Mouse (Mus musculus) neural tube, embryonic 11.5 days (tissue): ENCODE measurements around the gene Sp7. TPM values are rescaled to one million over a fixed set of nuclear protein-coding genes. Genes with fewer than 3 reads are reported as not detected.

Experiments used
- ATAC-seq: fragments of 200-750 bp; cut with Nextera tagmentation; 2 replicates; pipeline ENCODE4 v1.8.0; 2017; ENCODE audit warnings: moderate number of reproducible peaks, mild to moderate bottlenecking, moderate TSS enrichment, moderate library complexity; ENCODE audit not compliant: insufficient read depth, low FRiP score, low TSS enrichment
- DNase-seq: peaks from one replicate; pipeline ENCODE4 v3.0.0-alpha.2; 2015; ENCODE audit warnings: low spot score
- H3K27ac ChIP-seq: fragments of 300-500 bp; sonication (generic); 2 replicates; pipeline ENCODE4 v1.5.1; 2014; ENCODE audit warnings: low read depth, mild to moderate bottlenecking, low read length
- H3K27me3 ChIP-seq: fragments of 300-500 bp; sonication (generic); 2 replicates; pipeline ENCODE4 v1.6.1; 2014; ENCODE audit warnings: mild to moderate bottlenecking, low read length, mixed read lengths; ENCODE audit not compliant: control insufficient read depth, insufficient read depth
- H3K36me3 ChIP-seq: fragments of 300-500 bp; sonication (generic); 2 replicates; pipeline ENCODE4 v1.6.1; 2014; ENCODE audit warnings: mild to moderate bottlenecking, low read length, moderate library complexity, mixed read lengths; ENCODE audit not compliant: control insufficient read depth, insufficient read depth
- H3K4me1 ChIP-seq: fragments of 300-500 bp; sonication (generic); 2 replicates; pipeline ENCODE4 v1.6.1; 2014; ENCODE audit warnings: low read length, mixed read lengths; ENCODE audit not compliant: control insufficient read depth, insufficient read depth
- H3K4me2 ChIP-seq: fragments of 300-500 bp; sonication (generic); 2 replicates; pipeline ENCODE4 v1.6.1; 2014; ENCODE audit warnings: low read depth, mild to moderate bottlenecking, moderate library complexity
- H3K4me3 ChIP-seq: fragments of 300-500 bp; sonication (generic); 2 replicates; pipeline ENCODE4 v1.5.1; 2014; ENCODE audit warnings: low read depth, low read length
- H3K9ac ChIP-seq: fragments of 300-500 bp; sonication (generic); 2 replicates; pipeline ENCODE4 v1.6.1; 2014; ENCODE audit warnings: mild to moderate bottlenecking, low read length
- H3K9me3 ChIP-seq: fragments of 300-500 bp; sonication (generic); 2 replicates; pipeline ENCODE4 v1.6.1; 2016; ENCODE audit warnings: low read length; ENCODE audit not compliant: control insufficient read depth
- WGBS: fragments of 180-500 bp; shearing (Covaris S2); extraction: QIAGEN DNeasy Blood & Tissue Kit; methylation state at CpG from one replicate; pipeline ENCODE4 v1.1.7; 2014; 5-methylcytosine and 5-hydroxymethylcytosine counted together
- polyA plus RNA-seq: library from polyadenylated mRNA; unstranded; fragments of >200 nt; fragmentation: Nextera tagmentation; extraction: Ambion mirVana; gene quantifications from 2 replicates; pipeline ENCODE4 v1.2.1, GENCODE M21; 2014

Gene Sp7
- polyA plus RNA-seq = 0.70 and 0.96 TPM in 2 replicates

DNA sequence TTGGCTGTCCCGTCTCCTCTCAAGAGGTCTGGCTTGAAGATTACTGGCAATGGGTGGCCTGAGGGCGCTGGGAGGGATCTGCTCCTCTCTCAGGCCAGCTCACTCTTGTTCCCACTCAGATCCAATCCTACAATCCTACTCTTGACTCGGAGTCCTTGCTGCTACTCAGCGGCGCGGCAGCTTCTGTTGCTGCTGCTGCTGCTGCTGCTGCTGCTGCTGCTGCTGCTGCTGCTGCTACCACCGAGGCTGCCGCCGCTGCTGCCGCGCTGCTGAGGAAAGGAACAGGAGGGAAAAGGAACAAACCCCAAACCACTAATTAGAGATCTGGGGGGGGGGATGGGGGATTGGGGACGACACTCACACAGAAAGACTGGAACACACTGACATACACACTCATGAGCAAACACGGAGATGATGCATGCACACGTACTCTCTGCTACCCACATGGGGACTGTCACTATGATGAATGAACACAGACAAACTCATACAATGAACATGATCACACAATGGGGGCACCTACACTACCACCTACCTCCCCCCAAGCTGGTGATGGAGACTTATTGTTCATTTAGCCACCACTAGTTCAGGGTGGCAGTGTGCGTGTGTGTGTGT lies at the start of gene Sp7:
Gene Sp7 (minus strand): TSS at position 450 of the 612 bp plus-strand sequence.
- ATAC-seq (no peak), DNase-seq (peak; percentile 52)
- WGBS = 7% methylated on average over 15 of the region's 15 CpGs
- H3K27ac ChIP-seq = no peak within 1 kb of the TSS
- H3K9ac ChIP-seq = peak within 1 kb of the TSS; percentile 11
- H3K4me1 ChIP-seq = peaks cover 6% of the 10 kb centered on the region; the same call in 1 of the 2 replicates
- H3K4me2 ChIP-seq = peak within 1 kb of the TSS; percentile 37
- H3K27me3 ChIP-seq = 0 out of 2 replicates have a peak, but pooled peaks cover 3% of the 10 kb centered on the region
- H3K4me3 ChIP-seq = no peak within 1 kb of the TSS; the same call in 1 of the 2 replicates
- no peaks in the 10 kb centered on the region for H3K36me3 ChIP-seq
- H3K9me3 ChIP-seq = no peaks in the 10 kb centered on the region

DNA sequence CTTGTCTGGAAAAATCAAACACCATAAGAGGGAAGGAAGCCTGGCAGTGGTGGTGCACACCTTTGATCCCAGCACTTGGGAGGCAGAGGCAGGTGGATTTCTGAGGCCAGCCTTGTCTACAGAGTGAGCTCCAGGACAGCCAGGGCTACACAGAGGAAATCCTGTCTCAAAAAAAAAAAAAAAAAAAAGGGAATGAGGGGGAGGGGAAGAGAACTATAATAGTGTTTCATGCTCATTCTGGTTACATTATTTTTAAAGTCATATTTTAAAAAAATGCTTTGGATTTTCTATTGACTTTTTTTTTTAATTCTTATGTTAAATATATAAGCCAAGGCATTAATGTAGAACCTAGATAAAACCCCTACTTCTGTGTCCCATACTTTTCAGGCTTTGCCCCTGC lies 46.7 kb upstream of the Sp7 start:
- DNase-seq = no peak
- Histone ChIP-seq H3K4me1 (peaks cover 6% of the 10 kb centered on the region), H3K27me3 (no peaks in the 10 kb centered on the region), H3K4me3 (no peak overlapping the region), H3K4me2 (no peak overlapping the region), H3K27ac (no peak overlapping the region), H3K36me3 (peaks cover 26% of the 10 kb centered on the region), H3K9me3 (no peaks in the 10 kb centered on the region), H3K9ac (no peak overlapping the region)
- ATAC-seq = no peak

DNA sequence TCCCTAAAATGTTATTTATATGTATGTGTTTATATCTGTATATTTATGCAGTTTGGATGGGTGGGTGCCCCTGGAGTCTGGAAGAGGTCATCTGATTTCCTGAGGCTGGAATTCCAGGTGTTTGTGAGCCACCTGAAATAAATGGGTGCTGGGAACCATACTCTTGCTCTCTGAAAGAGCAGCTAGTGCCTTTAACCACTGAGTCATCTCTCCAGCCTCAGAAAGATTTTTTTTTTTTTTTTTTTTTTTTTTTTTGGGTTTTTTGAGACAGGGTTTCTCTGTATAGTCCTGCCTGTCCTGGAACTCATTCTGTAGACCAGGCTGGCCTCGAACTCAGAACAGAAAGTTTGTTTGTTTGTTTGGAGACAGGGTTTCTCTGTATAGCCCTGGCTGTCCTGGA lies 44.1 kb upstream of the Sp7 start:
- Histone ChIP-seq H3K27ac (no peak overlapping the region), H3K27me3 (no peaks in the 10 kb centered on the region), H3K4me2 (no peak overlapping the region; the same call in 1 of the 2 replicates), H3K9me3 (no peaks in the 10 kb centered on the region), H3K36me3 (peaks cover 34% of the 10 kb centered on the region), H3K4me3 (no peak overlapping the region), H3K9ac (no peak overlapping the region), H3K4me1 (peaks cover 9% of the 10 kb centered on the region)
- WGBS = 90% methylated on average over 1 of the region's 1 CpGs
- ATAC-seq (no peak), DNase-seq (no peak)

DNA sequence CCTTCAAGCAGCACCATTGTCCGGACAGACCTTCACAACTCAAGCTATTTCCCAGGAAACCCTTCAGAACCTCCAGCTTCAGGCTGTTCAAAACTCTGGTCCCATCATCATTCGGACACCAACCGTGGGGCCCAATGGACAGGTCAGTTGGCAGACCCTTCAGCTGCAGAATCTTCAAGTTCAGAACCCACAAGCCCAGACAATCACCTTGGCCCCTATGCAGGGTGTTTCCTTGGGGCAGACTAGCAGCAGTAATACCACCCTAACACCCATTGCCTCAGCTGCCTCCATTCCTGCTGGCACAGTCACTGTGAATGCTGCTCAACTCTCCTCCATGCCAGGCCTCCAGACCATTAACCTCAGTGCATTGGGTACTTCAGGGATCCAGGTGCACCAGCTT lies 42.3 kb upstream of the Sp7 start:
- Histone ChIP-seq H3K36me3 (peaks cover 33% of the 10 kb centered on the region), H3K4me1 (peaks cover 9% of the 10 kb centered on the region), H3K27ac (no peak overlapping the region), H3K9me3 (no peaks in the 10 kb centered on the region), H3K4me2 (no peak overlapping the region), H3K9ac (no peak overlapping the region), H3K27me3 (no peaks in the 10 kb centered on the region), H3K4me3 (no peak overlapping the region)
- DNase-seq (no peak), ATAC-seq (no peak)
- WGBS = 100% methylated on average over 3 of the region's 3 CpGs

DNA sequence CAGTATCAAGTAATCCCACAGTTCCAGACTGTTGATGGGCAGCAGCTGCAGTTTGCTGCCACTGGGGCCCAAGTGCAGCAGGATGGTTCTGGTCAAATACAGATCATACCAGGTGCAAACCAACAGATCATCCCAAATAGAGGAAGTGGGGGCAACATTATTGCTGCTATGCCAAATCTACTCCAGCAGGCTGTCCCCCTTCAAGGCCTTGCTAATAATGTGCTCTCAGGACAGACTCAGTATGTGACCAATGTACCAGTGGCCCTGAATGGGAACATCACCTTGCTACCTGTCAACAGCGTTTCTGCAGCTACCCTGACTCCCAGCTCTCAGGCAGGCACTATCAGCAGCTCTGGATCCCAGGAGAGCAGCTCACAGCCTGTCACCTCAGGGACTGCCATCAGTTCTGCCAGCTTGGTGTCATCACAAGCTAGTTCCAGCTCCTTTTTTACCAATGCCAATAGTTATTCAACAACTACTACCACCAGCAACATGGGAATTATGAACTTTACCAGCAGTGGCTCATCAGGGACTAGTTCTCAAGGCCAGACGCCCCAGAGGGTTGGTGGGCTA lies 41.7 kb upstream of the Sp7 start:
- H3K27me3 ChIP-seq = no peaks in the 10 kb centered on the region
- H3K27ac ChIP-seq = no peak overlapping the region
- H3K4me2 ChIP-seq = no peak overlapping the region
- peaks cover 32% of the 10 kb centered on the region for H3K36me3 ChIP-seq
- ATAC-seq = no peak
- 100% methylated on average over 2 of the region's 2 CpGs for WGBS
- no peak for DNase-seq
- no peaks in the 10 kb centered on the region for H3K9me3 ChIP-seq
- H3K9ac ChIP-seq = no peak overlapping the region
- H3K4me3 ChIP-seq = no peak overlapping the region
- peaks cover 9% of the 10 kb centered on the region for H3K4me1 ChIP-seq

DNA sequence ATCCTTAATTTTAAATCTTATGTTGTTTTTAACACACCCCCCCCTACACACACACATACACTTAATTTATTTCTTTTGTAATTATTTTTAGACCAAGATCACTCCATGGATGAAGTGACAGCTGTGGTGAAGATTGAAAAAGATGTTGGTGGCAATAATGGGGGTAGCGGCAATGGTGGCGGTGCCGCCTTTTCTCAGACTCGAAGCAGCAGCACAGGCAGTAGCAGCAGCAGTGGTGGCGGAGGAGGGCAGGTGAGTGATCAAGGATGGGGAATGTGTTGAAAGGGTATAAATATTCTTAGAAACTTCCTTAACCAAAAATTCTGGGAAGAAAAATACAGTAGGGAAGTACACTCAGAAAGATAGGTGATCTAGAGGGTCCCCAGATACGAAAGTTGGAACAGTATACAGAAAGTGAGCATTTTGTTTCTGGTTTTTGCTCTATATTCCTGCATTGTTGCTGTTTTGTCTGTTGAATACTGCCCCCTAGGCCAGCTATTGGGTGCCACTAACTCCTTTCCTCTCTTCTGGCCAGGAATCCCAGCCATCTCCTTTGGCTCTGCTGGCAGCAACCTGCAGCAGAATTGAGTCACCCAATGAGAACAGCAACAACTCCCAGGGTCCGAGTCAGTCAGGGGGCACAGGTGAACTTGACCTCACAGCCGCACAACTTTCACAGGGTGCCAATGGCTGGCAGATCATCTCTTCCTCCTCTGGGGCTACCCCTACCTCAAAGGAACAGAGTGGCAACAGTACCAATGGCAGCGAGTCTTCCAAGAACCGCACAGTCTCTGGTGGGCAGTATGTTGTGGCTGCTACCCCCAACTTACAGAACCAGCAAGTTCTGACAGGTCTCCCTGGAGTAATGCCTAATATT lies 40.9 kb upstream of the Sp7 start:
- Histone ChIP-seq H3K9ac (no peak overlapping the region), H3K27me3 (no peaks in the 10 kb centered on the region), H3K4me3 (no peak overlapping the region), H3K36me3 (peaks cover 32% of the 10 kb centered on the region), H3K9me3 (no peaks in the 10 kb centered on the region), H3K27ac (no peak overlapping the region), H3K4me1 (peaks cover 9% of the 10 kb centered on the region), H3K4me2 (no peak overlapping the region; the same call in 1 of the 2 replicates)
- DNase-seq (no peak), ATAC-seq (no peak)
- 97% methylated on average over 10 of the region's 10 CpGs for whole genome bisulfite sequencing

DNA sequence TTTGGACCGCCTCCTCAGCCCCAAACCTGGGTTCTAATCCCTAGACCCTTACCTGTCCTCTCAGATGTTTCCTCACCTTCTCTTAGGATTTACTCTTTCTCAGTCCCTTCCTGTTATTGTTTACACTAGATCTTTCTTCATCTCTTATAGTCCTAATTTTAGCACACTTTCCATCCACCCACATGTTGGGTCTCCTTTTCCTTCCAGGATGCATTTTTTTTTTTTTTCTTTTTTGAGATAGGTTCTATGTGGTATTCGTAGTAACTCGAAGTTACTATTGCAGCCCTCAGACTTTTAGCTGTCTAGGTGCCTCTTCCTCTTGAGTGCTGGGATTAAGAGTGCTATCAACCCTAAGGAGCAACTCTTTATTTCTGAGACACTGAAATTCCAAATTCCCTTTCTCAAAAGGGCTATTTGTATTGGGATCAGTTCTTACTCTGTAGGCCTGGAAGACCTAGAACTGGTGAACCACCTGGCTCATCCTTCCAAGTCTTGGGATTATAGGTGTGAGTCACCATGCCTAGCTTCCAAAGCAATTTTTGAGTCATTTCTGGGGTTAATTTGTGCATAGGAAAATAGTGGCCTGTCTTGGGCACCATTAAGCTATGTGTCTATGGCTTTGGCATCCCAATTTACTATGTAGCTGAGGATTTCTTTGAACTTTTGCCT lies 40.1 kb upstream of the Sp7 start:
- Histone ChIP-seq H3K9me3 (no peaks in the 10 kb centered on the region), H3K36me3 (peaks cover 29% of the 10 kb centered on the region), H3K4me1 (peaks cover 9% of the 10 kb centered on the region), H3K9ac (peak overlapping the region; percentile 92), H3K27ac (peak overlapping the region; percentile 91), H3K4me3 (peak overlapping the region; percentile 94), H3K27me3 (no peaks in the 10 kb centered on the region), H3K4me2 (peak overlapping the region; percentile 53)
- WGBS = 33% methylated on average over 3 of the region's 3 CpGs
- no peak for ATAC-seq
- DNase-seq = no peak

DNA sequence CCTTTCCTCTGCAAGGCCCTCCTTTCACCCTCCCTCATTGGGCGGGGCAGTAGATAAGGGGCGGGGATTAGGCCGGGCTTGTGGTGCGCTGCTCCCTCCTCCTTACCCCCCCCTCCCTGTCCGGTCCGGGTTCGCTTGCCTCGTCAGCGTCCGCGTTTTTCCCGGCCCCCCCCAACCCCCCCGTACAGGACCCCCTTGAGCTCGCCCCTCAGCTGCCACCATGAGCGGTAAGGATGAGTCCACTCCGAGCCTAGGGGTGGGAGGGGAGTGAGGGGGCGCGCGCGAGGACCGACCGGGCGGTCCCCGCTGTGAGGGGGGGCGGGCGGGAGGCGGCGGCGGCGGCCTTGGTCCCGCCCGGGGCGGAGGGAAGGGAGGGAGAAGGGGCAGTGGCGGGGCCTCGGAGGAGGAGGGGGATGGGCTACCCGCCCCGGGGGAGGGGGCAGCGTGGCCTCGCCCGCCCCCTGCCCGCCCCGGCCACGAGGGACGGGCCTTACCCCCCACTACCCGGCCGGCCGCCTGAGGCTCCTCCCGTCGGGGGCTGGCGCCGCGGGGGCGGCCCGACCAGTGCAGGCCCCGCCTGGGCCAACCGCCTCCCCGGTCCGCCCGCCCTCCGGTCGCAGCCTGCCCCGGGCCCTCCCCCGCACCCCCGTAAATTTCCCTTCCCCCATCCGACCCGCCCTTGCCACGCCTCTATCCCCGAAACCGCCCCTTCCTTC lies 39.4 kb upstream of the Sp7 start:
- peaks cover 9% of the 10 kb centered on the region for H3K4me1 ChIP-seq
- peak overlapping the region; percentile 92 for H3K9ac ChIP-seq
- H3K4me2 ChIP-seq = peak overlapping the region; percentile 53
- ATAC-seq (no peak), DNase-seq (peak; percentile 67)
- WGBS = 1% methylated on average over 32 of the region's 69 CpGs
- H3K27ac ChIP-seq = peak overlapping the region; percentile 91
- H3K36me3 ChIP-seq = peaks cover 26% of the 10 kb centered on the region
- no peaks in the 10 kb centered on the region for H3K9me3 ChIP-seq
- H3K4me3 ChIP-seq = peak overlapping the region; percentile 94
- no peaks in the 10 kb centered on the region for H3K27me3 ChIP-seq
